Mouse (Mus musculus) testis, adult 2 months (tissue): Measurements from ENCODE around the gene Calhm5.

Source experiments
- CTCF ChIP-seq: fragments of 200-500 bp; IDR thresholded peaks from 2 replicates; pipeline ENCODE4 v1.5.1; 2012; ENCODE audit warnings: low read depth, mild to moderate bottlenecking, inconsistent platforms, low read length, moderate library complexity; ENCODE audit not compliant: control insufficient read depth, insufficient read depth, insufficient replicate concordance
- POLR2A ChIP-seq: fragments of 200-500 bp; IDR thresholded peaks from 2 replicates; pipeline ENCODE4 v1.6.1; 2012; ENCODE audit warnings: low read depth, mild to moderate bottlenecking, inconsistent platforms, low read length, moderate library complexity; ENCODE audit not compliant: control insufficient read depth

- no peak for TF ChIP-seq POLR2A
- no peak for TF ChIP-seq CTCF
Measured at GRCm38 (mm10) chr10:34096418-34096883, at the start of gene Calhm5.
